Mouse (Mus musculus): ENCODE data around the gene Mturn. TPM values are rescaled to one million over a fixed set of nuclear protein-coding genes. Genes with fewer than 3 reads are reported as not detected.

Gene Mturn
- total RNA-seq, 1 experiment: 4.2 TPM

GRCm38 (mm10) chr6:54679686-54680085 is 1.7 kb upstream of the Mturn start:
- Histone ChIP-seq H3K27ac (ENCODE audit: insufficient read depth, low read depth, low read length, poor library complexity, severe bottlenecking) (no peak overlapping the region), H3K9ac (ENCODE audit: insufficient read depth, low read depth, low read length, poor library complexity, severe bottlenecking) (no peak overlapping the region), H3K36me3 (ENCODE audit: control insufficient read depth, insufficient read depth, low read length, poor library complexity, severe bottlenecking) (no peaks in the 10 kb centered on the region), H3K4me1 (ENCODE audit: control insufficient read depth in 2 of 2, insufficient read depth in 2 of 2, low read length in 2 of 2, poor library complexity in 1 of 2) (peaks cover 0 to 5% of the 10 kb centered on the region in 2 experiments; a peak in 2 of 4 replicates), H3K4me3 (ENCODE audit: insufficient read depth in 1 of 2, low read depth in 1 of 2, low read length in 2 of 2, poor library complexity in 1 of 2, severe bottlenecking in 1 of 2) (no peak overlapping the region), H3K9me3 (ENCODE audit: control insufficient read depth, insufficient read depth, low read depth, low read length) (no peaks in the 10 kb centered on the region)
- DNase-seq (ENCODE audit: low read depth, low spot score): no peak
- in situ Hi-C loops (cut with MboI; ENCODE audit: low sequenced_read_pairs in 2 of 2, unreplicated experiment in 2 of 2): no loop called here
- no peak for TF ChIP-seq CHD2 (IDR thresholded peaks at IDR 0.05; ENCODE audit: low read depth, low read length)
- no peak for TF ChIP-seq ZC3H11A (IDR thresholded peaks at IDR 0.05; ENCODE audit: borderline replicate concordance, low read depth, low read length)
- no peak for TF ChIP-seq ZNF384 (IDR thresholded peaks at IDR 0.05; ENCODE audit: low read depth, low read length)
- TF ChIP-seq HCFC1 (IDR thresholded peaks at IDR 0.05; ENCODE audit: borderline replicate concordance, insufficient read depth, low read length): no peak
- TF ChIP-seq MAFK (IDR thresholded peaks at IDR 0.05; ENCODE audit: insufficient read depth, low read depth, low read length): no peak

- Histone ChIP-seq H3K4me3 (ENCODE audit: insufficient read depth in 1 of 2, low read depth in 1 of 2, low read length in 2 of 2, poor library complexity in 1 of 2, severe bottlenecking in 1 of 2) (peak overlapping the region; percentile 86 to 95), H3K36me3 (ENCODE audit: control insufficient read depth, insufficient read depth, low read length, poor library complexity, severe bottlenecking) (no peaks in the 10 kb centered on the region), H3K9ac (ENCODE audit: insufficient read depth, low read depth, low read length, poor library complexity, severe bottlenecking) (peak overlapping the region; percentile 72), H3K27ac (ENCODE audit: insufficient read depth, low read depth, low read length, poor library complexity, severe bottlenecking) (no peak overlapping the region), H3K9me3 (ENCODE audit: control insufficient read depth, insufficient read depth, low read depth, low read length) (no peaks in the 10 kb centered on the region), H3K4me1 (ENCODE audit: control insufficient read depth in 2 of 2, insufficient read depth in 2 of 2, low read length in 2 of 2, poor library complexity in 1 of 2) (peaks cover 0 to 5% of the 10 kb centered on the region in 2 experiments; a peak in 2 of 4 replicates)
- TF ChIP-seq CHD2 (IDR thresholded peaks at IDR 0.05; ENCODE audit: low read depth, low read length) (no peak), HCFC1 (IDR thresholded peaks at IDR 0.05; ENCODE audit: borderline replicate concordance, insufficient read depth, low read length) (no peak), ZNF384 (IDR thresholded peaks at IDR 0.05; ENCODE audit: low read depth, low read length) (no peak), ZC3H11A (IDR thresholded peaks at IDR 0.05; ENCODE audit: borderline replicate concordance, low read depth, low read length) (no peak), MAFK (IDR thresholded peaks at IDR 0.05; ENCODE audit: insufficient read depth, low read depth, low read length) (no peak)
- in situ Hi-C loops (cut with MboI; ENCODE audit: low sequenced_read_pairs in 2 of 2, unreplicated experiment in 2 of 2): no loop called here
- DNase-seq (ENCODE audit: low read depth, low spot score): no peak
Observed at GRCm38 (mm10) chr6:54681746-54682428, 463 bp downstream of the Mturn start.

GRCm38 (mm10) chr6:54684085-54684484 is 2.7 kb downstream of the Mturn start:
- TF ChIP-seq ZC3H11A (IDR thresholded peaks at IDR 0.05; ENCODE audit: borderline replicate concordance, low read depth, low read length) (no peak), CHD2 (IDR thresholded peaks at IDR 0.05; ENCODE audit: low read depth, low read length) (no peak), ZNF384 (IDR thresholded peaks at IDR 0.05; ENCODE audit: low read depth, low read length) (no peak), MAFK (IDR thresholded peaks at IDR 0.05; ENCODE audit: insufficient read depth, low read depth, low read length) (no peak), HCFC1 (IDR thresholded peaks at IDR 0.05; ENCODE audit: borderline replicate concordance, insufficient read depth, low read length) (no peak)
- no peak for DNase-seq (ENCODE audit: low read depth, low spot score)
- Histone ChIP-seq H3K27ac (ENCODE audit: insufficient read depth, low read depth, low read length, poor library complexity, severe bottlenecking) (no peak overlapping the region), H3K9ac (ENCODE audit: insufficient read depth, low read depth, low read length, poor library complexity, severe bottlenecking) (no peak overlapping the region), H3K4me1 (ENCODE audit: control insufficient read depth in 2 of 2, insufficient read depth in 2 of 2, low read length in 2 of 2, poor library complexity in 1 of 2) (peaks cover 0 to 9% of the 10 kb centered on the region in 2 experiments; a peak in 2 of 4 replicates), H3K9me3 (ENCODE audit: control insufficient read depth, insufficient read depth, low read depth, low read length) (no peaks in the 10 kb centered on the region), H3K4me3 (ENCODE audit: insufficient read depth in 1 of 2, low read depth in 1 of 2, low read length in 2 of 2, poor library complexity in 1 of 2, severe bottlenecking in 1 of 2) (no peak overlapping the region), H3K36me3 (ENCODE audit: control insufficient read depth, insufficient read depth, low read length, poor library complexity, severe bottlenecking) (no peaks in the 10 kb centered on the region)
- in situ Hi-C loops (cut with MboI; ENCODE audit: low sequenced_read_pairs in 2 of 2, unreplicated experiment in 2 of 2): no loop called here

GRCm38 (mm10) chr6:54685103-54685502 is 3.7 kb downstream of the Mturn start:
- no peaks in the 10 kb centered on the region for H3K36me3 ChIP-seq (ENCODE audit: control insufficient read depth, insufficient read depth, low read length, poor library complexity, severe bottlenecking)
- H3K9ac ChIP-seq (ENCODE audit: insufficient read depth, low read depth, low read length, poor library complexity, severe bottlenecking): no peak overlapping the region
- no peak for DNase-seq (ENCODE audit: low read depth, low spot score)
- no peak for TF ChIP-seq ZC3H11A (IDR thresholded peaks at IDR 0.05; ENCODE audit: borderline replicate concordance, low read depth, low read length)
- no peak for TF ChIP-seq MAFK (IDR thresholded peaks at IDR 0.05; ENCODE audit: insufficient read depth, low read depth, low read length)
- no peak for TF ChIP-seq ZNF384 (IDR thresholded peaks at IDR 0.05; ENCODE audit: low read depth, low read length)
- no peak for TF ChIP-seq CHD2 (IDR thresholded peaks at IDR 0.05; ENCODE audit: low read depth, low read length)
- in situ Hi-C loops (cut with MboI; ENCODE audit: low sequenced_read_pairs in 2 of 2, unreplicated experiment in 2 of 2): no loop called here
- no peak overlapping the region for H3K27ac ChIP-seq (ENCODE audit: insufficient read depth, low read depth, low read length, poor library complexity, severe bottlenecking)
- peaks cover 0 to 10% of the 10 kb centered on the region in 2 experiments; a peak in 2 of 4 replicates for H3K4me1 ChIP-seq (ENCODE audit: control insufficient read depth in 2 of 2, insufficient read depth in 2 of 2, low read length in 2 of 2, poor library complexity in 1 of 2)
- H3K9me3 ChIP-seq (ENCODE audit: control insufficient read depth, insufficient read depth, low read depth, low read length): no peaks in the 10 kb centered on the region
- no peak overlapping the region for H3K4me3 ChIP-seq (ENCODE audit: insufficient read depth in 1 of 2, low read depth in 1 of 2, low read length in 2 of 2, poor library complexity in 1 of 2, severe bottlenecking in 1 of 2)
